In genomic region chr11:98438331-98439158, GRCm38 (mm10) we compare ENCODE assay signal across 8 mouse cellular contexts. TPM values are rescaled to one million over a fixed set of nuclear protein-coding genes. Genes with fewer than 3 reads are reported as not detected.
DNase-seq lines count a peak whose midpoint lies in the region; ATAC-seq and TF ChIP-seq lines count a peak whose summit lies in the region.

Gene Mien1 (minus strand): TSS chr11:98438991.

- ATAC-seq in kidney, embryonic 15.5 days (replicated peaks; ENCODE audit: low FRiP score), result peak; percentile 87
- ATAC-seq in monocyte, adult 5-6 weeks (replicated peaks; ENCODE audit: insufficient number of reproducible peaks, low FRiP score, low TSS enrichment, poor library complexity, severe bottlenecking), result peak; percentile 92

- 2% methylated on average over 43 of the region's 43 CpGs for WGBS in heart, embryonic 10.5 days
- 2% methylated on average over 43 of the region's 43 CpGs for WGBS in kidney, embryonic 15.5 days

- DNase-seq in A20 (ENCODE audit: low read depth, low spot score) (peak; percentile 94), liver (peak; percentile 93)
- peak; percentile 97 for DNase-seq in heart, embryonic 10.5 days (ENCODE audit: low spot score)
- peak; percentile 95 to 99 for DNase-seq in spleen, postnatal 4 days (ENCODE audit: low spot score in 2 of 2)

- 0 out of 2 replicates have a peak, but pooled peaks have one; percentile 20 for TF ChIP-seq CTCF in bone marrow macrophage, adult 2 months (IDR thresholded peaks at IDR 0.05; ENCODE audit: low read depth, low read length)
- TF ChIP-seq CTCF in embryonic fibroblast, embryonic 13.5 days (IDR thresholded peaks at IDR 0.05; ENCODE audit: borderline replicate concordance, insufficient read depth, low read length), result peak; percentile 92

- TF ChIP-seq POLR2A in bone marrow macrophage, adult 2 months (IDR thresholded peaks at IDR 0.05; ENCODE audit: borderline replicate concordance, low read depth, low read length), result no peak
- peak; percentile 57 for TF ChIP-seq POLR2A in embryonic fibroblast, embryonic 13.5 days (IDR thresholded peaks at IDR 0.05; ENCODE audit: low read depth, low read length)

- no peaks in the 10 kb centered on the region for H3K27me3 ChIP-seq in heart, embryonic 10.5 days (ENCODE audit: insufficient read depth, poor library complexity, severe bottlenecking)
- H3K27me3 ChIP-seq in kidney, embryonic 15.5 days, result no peaks in the 10 kb centered on the region

- H3K9me3 ChIP-seq in heart, embryonic 10.5 days, result no peaks in the 10 kb centered on the region
- no peaks in the 10 kb centered on the region for H3K9me3 ChIP-seq in kidney, embryonic 15.5 days (replicated peaks)

- peaks cover 42% of the 10 kb centered on the region for H3K36me3 ChIP-seq in heart, embryonic 10.5 days
- H3K36me3 ChIP-seq in kidney, embryonic 15.5 days, result peaks cover 40% of the 10 kb centered on the region

- peak within 1 kb of the TSS; percentile 50 for H3K9ac ChIP-seq in kidney, embryonic 15.5 days

- H3K4me2 ChIP-seq in kidney, embryonic 15.5 days, result peak within 1 kb of the TSS; percentile 78

- no peaks in the 10 kb centered on the region for H3K4me1 ChIP-seq in bone marrow macrophage, adult 2 months (ENCODE audit: control insufficient read depth, insufficient read depth, low read length)
- H3K4me1 ChIP-seq in embryonic fibroblast, embryonic 13.5 days (ENCODE audit: control insufficient read depth, insufficient read depth, low read length), result 0 out of 2 replicates have a peak, but pooled peaks cover 4% of the 10 kb centered on the region
- peaks cover 20% of the 10 kb centered on the region; the same call in 1 of the 2 replicates for H3K4me1 ChIP-seq in heart, embryonic 10.5 days
- peaks cover 9% of the 10 kb centered on the region for H3K4me1 ChIP-seq in kidney, embryonic 15.5 days

- peak within 1 kb of the TSS; percentile 69 for H3K4me3 ChIP-seq in bone marrow macrophage, adult 2 months (ENCODE audit: insufficient read depth, low read length)
- H3K4me3 ChIP-seq in embryonic fibroblast, embryonic 13.5 days (ENCODE audit: insufficient read depth, low read length), result peak within 1 kb of the TSS; percentile 80
- peak within 1 kb of the TSS; percentile 79 for H3K4me3 ChIP-seq in heart, embryonic 10.5 days
- H3K4me3 ChIP-seq in kidney, embryonic 15.5 days (replicated peaks), result peak within 1 kb of the TSS; percentile 65

- H3K27ac ChIP-seq in bone marrow macrophage, adult 2 months (ENCODE audit: insufficient read depth, low read depth, low read length), result peak within 1 kb of the TSS; percentile 86
- peak within 1 kb of the TSS; percentile 37; the same call in 1 of the 2 replicates for H3K27ac ChIP-seq in embryonic fibroblast, embryonic 13.5 days (ENCODE audit: insufficient read depth, low read length)
- peak within 1 kb of the TSS; percentile 86 for H3K27ac ChIP-seq in heart, embryonic 10.5 days
- H3K27ac ChIP-seq in kidney, embryonic 15.5 days, result peak within 1 kb of the TSS; percentile 48

RNA-seq across cellular contexts. Expression of gene Mien1, which starts in this region (rescaled TPM):
- 84.8 and 92.4 TPM in 2 replicates for polyA plus RNA-seq in bone marrow macrophage, adult 2 months (2012; ENCODE audit: insufficient read depth, insufficient read length, missing spikeins)
- 47.2 and 54.3 TPM in 2 replicates for polyA plus RNA-seq in embryonic fibroblast, embryonic 13.5 days (2011; ENCODE audit: insufficient read length, low read depth, missing spikeins)
- 98.9 and 103 TPM in 2 replicates for polyA plus RNA-seq in heart, embryonic 10.5 days (2016; fragmentation: Nextera tagmentation; extraction: Ambion mirVana)
- 101 and 106 TPM in 2 replicates for polyA plus RNA-seq in kidney, embryonic 15.5 days (2015; fragmentation: Nextera tagmentation; extraction: Ambion mirVana)
- 37.7 to 75.9 TPM (median 57.5 TPM) in 3 replicates for total RNA-seq in monocyte, adult 5-6 weeks (2017)

Comparison
In these comparisons a context has a peak if more than half of its experiments do, and no peak if none do; other contexts are left out.
1. Peak in every context shown above with its lines: DNase-seq, ATAC-seq, H3K4me3 ChIP-seq and H3K27ac ChIP-seq.